Comparison of ENCODE assay signal across 23 mouse cellular contexts in the genomic region with DNA sequence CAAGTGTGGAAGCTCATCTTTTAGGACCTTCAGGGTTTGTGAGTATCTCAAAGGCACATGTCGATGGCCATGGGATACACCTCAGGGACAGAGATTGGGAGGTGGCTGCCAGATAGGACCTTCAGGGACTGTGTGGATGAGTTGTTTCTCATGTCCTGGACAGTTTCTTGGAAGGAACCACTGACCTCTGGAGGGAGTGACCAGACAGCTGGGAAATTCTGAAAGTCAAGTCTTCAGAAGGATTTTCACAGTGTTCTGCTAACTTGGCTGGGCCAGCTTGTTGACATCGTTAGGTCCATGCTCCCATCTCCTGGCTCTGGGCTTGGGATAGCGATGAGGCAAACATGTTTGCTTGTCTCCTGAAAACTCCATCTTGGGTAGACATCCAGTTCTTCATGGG. TPM values are rescaled to one million over a fixed set of nuclear protein-coding genes. Genes with fewer than 3 reads are reported as not detected.
DNase-seq lines count a peak whose midpoint lies in the region; ATAC-seq and TF ChIP-seq lines count a peak whose summit lies in the region.
"Had no signal": no experiment of that assay in that cellular context is flagged by ENCODE, and none has a peak within 500 bp of the region (broad histone marks: within the 10 kb centered on the region; RNA-seq: fewer than 3 reads in every experiment).

No protein-coding gene starts in this region.

- H3K27ac ChIP-seq in lung, postnatal 0 days (ENCODE audit: low read length) = peak overlapping the region; percentile 52
- no peak overlapping the region for H3K27ac ChIP-seq in forebrain, embryonic 14.5 days (ENCODE audit: low read depth, low read length)
- H3K27ac ChIP-seq: embryonic facial prominence, embryonic 10.5 days; hindbrain, embryonic 10.5 days; hindbrain, postnatal 0 days; kidney, postnatal 0 days; limb, embryonic 13.5 days; liver, embryonic 15.5 days; midbrain, embryonic 13.5 days; neural tube, embryonic 12.5 days had no signal

- no peak overlapping the region for H3K4me3 ChIP-seq in lung, postnatal 0 days (ENCODE audit: low read depth, low read length)
- H3K4me3 ChIP-seq in forebrain, embryonic 14.5 days (ENCODE audit: low read depth, low read length) = no peak overlapping the region
- H3K4me3 ChIP-seq: embryonic facial prominence, embryonic 10.5 days; hindbrain, embryonic 10.5 days; limb, embryonic 13.5 days; liver, embryonic 15.5 days; midbrain, embryonic 13.5 days; neural tube, embryonic 12.5 days had no signal

- TF ChIP-seq EP300 in lung, postnatal 0 days (IDR thresholded peaks at IDR 0.05) = peak; percentile 72

- WGBS in lung, postnatal 0 days = 68% methylated on average over 3 of the region's 3 CpGs
- WGBS in forebrain, embryonic 14.5 days = 90% methylated on average over 3 of the region's 3 CpGs

- H3K4me1 ChIP-seq in lung, postnatal 0 days (ENCODE audit: insufficient read depth, low read depth, low read length) = no peaks in the 10 kb centered on the region; the same call in 1 of the 2 replicates
- H3K4me1 ChIP-seq in forebrain, embryonic 14.5 days (ENCODE audit: control insufficient read depth, insufficient read depth, low read length) = no peaks in the 10 kb centered on the region

- TF ChIP-seq CTCF in lung, postnatal 0 days (IDR thresholded peaks at IDR 0.05) = no peak

- H3K9me3 ChIP-seq in lung, postnatal 0 days (ENCODE audit: low read length) = no peaks in the 10 kb centered on the region
- no peaks in the 10 kb centered on the region for H3K9me3 ChIP-seq in forebrain, embryonic 14.5 days (replicated peaks; ENCODE audit: control insufficient read depth, low read length)
- H3K9me3 ChIP-seq: embryonic facial prominence, embryonic 10.5 days; G1E; hindbrain, embryonic 10.5 days; limb, embryonic 13.5 days; liver, embryonic 15.5 days; midbrain, embryonic 13.5 days had no signal

- peak; percentile 57 to 58 for DNase-seq in gastrocnemius, adult 8-10 months (ENCODE audit: low spot score in 2 of 2)
- no peak for DNase-seq in gastrocnemius, postnatal 4 days (ENCODE audit: low spot score in 2 of 2)
- peak; percentile 46 to 58 for DNase-seq in urinary bladder, postnatal 36 days (ENCODE audit: low spot score in 2 of 2)
- no peak for DNase-seq in urinary bladder, postnatal 10 days (ENCODE audit: low spot score)
- peak; percentile 89 for DNase-seq in lung, postnatal 0 days (ENCODE audit: low spot score)
- DNase-seq in left cerebral cortex, postnatal 25 days (ENCODE audit: low spot score in 2 of 2) = no peak
- DNase-seq in embryo, embryonic 11 days = no peak
- DNase-seq in forebrain, embryonic 14.5 days (ENCODE audit: low spot score) = no peak
- DNase-seq: adrenal gland, postnatal 36 days; cerebellum, adult 11-12 months; thymus, postnatal 36 days had no signal

- intact Hi-C loops in left cerebral cortex, postnatal 25 days (cut with DNase I) = no loop called here

- no peaks in the 10 kb centered on the region for H3K27me3 ChIP-seq in lung, postnatal 0 days (replicated peaks; ENCODE audit: insufficient read depth, low read length)
- H3K27me3 ChIP-seq in forebrain, embryonic 14.5 days (replicated peaks; ENCODE audit: control insufficient read depth, insufficient read depth, low read length) = no peaks in the 10 kb centered on the region
- H3K27me3 ChIP-seq: limb, embryonic 13.5 days; liver, embryonic 15.5 days; midbrain, embryonic 13.5 days; neural tube, embryonic 12.5 days had no signal

- ATAC-seq in lung, postnatal 0 days = peak; percentile 21
- no peak for ATAC-seq in forebrain, embryonic 14.5 days
- ATAC-seq: hindbrain, postnatal 0 days; intestine, postnatal 0 days; midbrain, embryonic 13.5 days had no signal

- no peaks in the 10 kb centered on the region for H3K36me3 ChIP-seq in lung, postnatal 0 days (ENCODE audit: insufficient read depth, low read length)
- no peaks in the 10 kb centered on the region for H3K36me3 ChIP-seq in forebrain, embryonic 14.5 days (ENCODE audit: control insufficient read depth, insufficient read depth, low read length)
- H3K36me3 ChIP-seq: embryonic facial prominence, embryonic 10.5 days; G1E; hindbrain, embryonic 10.5 days; limb, embryonic 13.5 days; liver, embryonic 15.5 days; midbrain, embryonic 13.5 days; neural tube, embryonic 12.5 days had no signal

- H3K4me2 ChIP-seq in lung, postnatal 0 days (replicated peaks; ENCODE audit: low read depth, low read length) = no peak overlapping the region
- H3K4me2 ChIP-seq in forebrain, embryonic 14.5 days (ENCODE audit: low read length) = no peak overlapping the region
- H3K4me2 ChIP-seq: limb, embryonic 13.5 days; liver, embryonic 15.5 days; midbrain, embryonic 13.5 days; neural tube, embryonic 12.5 days had no signal

- no peak overlapping the region for H3K9ac ChIP-seq in lung, postnatal 0 days (replicated peaks; ENCODE audit: low read depth)
- H3K9ac ChIP-seq in forebrain, embryonic 14.5 days (ENCODE audit: low read length) = no peak overlapping the region
- H3K9ac ChIP-seq: limb, embryonic 13.5 days; liver, embryonic 15.5 days; midbrain, embryonic 13.5 days; neural tube, embryonic 12.5 days had no signal

RNA-seq across cellular contexts. Expression of a gene that starts 4.1 kb away (rescaled TPM):
- total RNA-seq in gastrocnemius, adult 8-10 months (2022) = 1 to 10 TPM; 1.3 to 3.1 (median 2.2) TPM
- 1 to 10 TPM; 4.1 to 4.4 TPM for total RNA-seq in gastrocnemius, postnatal 4 days (2021)
- polyA plus RNA-seq in lung, postnatal 0 days (2015; fragmentation: Nextera tagmentation; extraction: Ambion mirVana) = 14.4 and 15.5 TPM in 2 replicates
- total RNA-seq in left cerebral cortex, postnatal 25 days (2021) = 10 to 100 TPM; 12.6 to 13.0 TPM
- 15.8 and 18.6 TPM in 2 replicates for polyA plus RNA-seq in forebrain, embryonic 14.5 days (2014; fragmentation: Nextera tagmentation; extraction: Ambion mirVana)
- polyA plus RNA-seq: G1E had no signal

RNA-seq across cellular contexts. Expression of a gene that starts 24.2 kb away (rescaled TPM):
- total RNA-seq in gastrocnemius, adult 8-10 months (2022) = 10 to 100 TPM; 10.4 to 90.9 (median 28.7) TPM
- not detected for total RNA-seq in gastrocnemius, postnatal 4 days (2021)
- 194 and 256 TPM in 2 replicates for polyA plus RNA-seq in lung, postnatal 0 days (2015; fragmentation: Nextera tagmentation; extraction: Ambion mirVana)
- total RNA-seq in left cerebral cortex, postnatal 25 days (2021) = 1 to 10 TPM; 1.0 to 1.6 TPM
- polyA plus RNA-seq in forebrain, embryonic 14.5 days (2014; fragmentation: Nextera tagmentation; extraction: Ambion mirVana) = 0.21 TPM in 1 of 2 replicates, not detected in the other
- total RNA-seq: G1E; granulocyte monocyte progenitor cell, adult 5-6 weeks; left cerebral cortex, postnatal 10 days had no signal
- polyA plus RNA-seq: G1E; hindbrain, postnatal 0 days; midbrain, embryonic 13.5 days; neural tube, embryonic 12.5 days had no signal

Comparison
In these comparisons a context has a peak if more than half of its experiments do, and no peak if none do; other contexts are left out.
1. DNase-seq: peak in gastrocnemius, adult 8-10 months (2 of 2), urinary bladder, postnatal 36 days (2 of 2) and lung, postnatal 0 days (single experiment); none in gastrocnemius, postnatal 4 days (0 of 2), urinary bladder, postnatal 10 days (single experiment), left cerebral cortex, postnatal 25 days (0 of 2), embryo, embryonic 11 days (single experiment) and forebrain, embryonic 14.5 days (single experiment).
2. RNA of a gene that starts 24.2 kb away (total RNA-seq): 10.4 to 90.9 TPM in gastrocnemius, adult 8-10 months; 1.0 to 1.6 TPM in left cerebral cortex, postnatal 25 days and not detected in gastrocnemius, postnatal 4 days; every median in the first group is over 4 times any median in the second.